Mouse (Mus musculus) adrenal gland, postnatal 4 days (tissue): ENCODE results near the gene Ccl4. TPM values are rescaled to one million over a fixed set of nuclear protein-coding genes. Genes with fewer than 3 reads are reported as not detected.

ENCODE experiments used
- DNase-seq, 2 experiments: peaks; one replicate each; pipeline ENCODE4 v3.0.0; 2021 to 2022; ENCODE audit warnings: low spot score in 2 of 2, mixed read lengths in 2 of 2
- total RNA-seq, 2 experiments: library from RNA; stranded (reverse); gene quantifications; 2 replicates each; pipeline ENCODE4 v1.2.3; 2021

Ccl4 gene
- total RNA-seq, 2 experiments from 2014 or later: 0.51 TPM; not detected in 1

DNA sequence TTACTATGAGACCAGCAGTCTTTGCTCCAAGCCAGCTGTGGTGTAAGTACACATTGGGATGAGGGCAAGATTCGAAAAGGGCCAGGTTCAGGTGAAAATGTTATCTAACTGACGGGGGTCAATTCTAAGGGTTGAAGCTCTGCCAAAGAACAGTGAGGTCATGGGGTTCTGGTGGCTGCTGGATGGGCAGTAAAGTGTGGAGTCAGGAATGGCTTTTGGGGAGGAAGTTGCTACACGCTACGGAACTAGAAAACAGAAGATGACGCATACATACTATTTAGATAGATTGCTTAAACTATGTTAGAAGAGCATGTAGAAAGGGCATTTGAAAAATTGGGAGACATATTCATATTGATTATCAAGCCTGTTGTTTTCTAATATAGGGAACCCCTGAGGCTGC is 1.1 kb downstream of the Ccl4 start:
- DNase-seq: no peak

- no peak for DNase-seq
Observed at GRCm38 (mm10) chr11:83671743-83672142, 9.4 kb downstream of the Ccl4 start.

- no peak for DNase-seq
Observed at GRCm38 (mm10) chr11:83675665-83676064, 13.3 kb downstream of the Ccl4 start.

- DNase-seq: no peak
Observed at GRCm38 (mm10) chr11:83689918-83690317, 27.5 kb downstream of the Ccl4 start.

DNA sequence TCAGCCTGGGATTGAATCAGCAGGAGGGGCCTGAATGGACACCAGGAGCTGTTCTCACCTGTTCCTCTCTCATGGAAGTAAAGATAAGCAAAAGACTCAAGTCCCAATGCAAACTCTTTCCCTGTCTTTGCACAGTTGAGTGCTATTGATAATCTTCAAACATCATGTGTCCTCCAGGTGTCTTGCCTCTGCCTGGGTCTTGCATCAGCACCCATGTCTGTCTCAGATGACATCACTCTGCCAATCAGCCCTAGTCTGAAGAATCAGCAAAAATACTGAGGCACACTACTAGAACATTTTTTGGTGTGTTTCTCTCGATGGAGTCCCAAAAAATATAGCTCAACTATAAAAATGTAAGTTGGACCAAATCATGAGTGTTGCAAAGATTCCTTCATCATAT is 29.6 kb downstream of the Ccl4 start:
- DNase-seq: no peak

GRCm38 (mm10) chr11:83703705-83704104 is 41.3 kb downstream of the Ccl4 start, which contains the start of gene Wfdc17:
Wfdc17 (plus strand) TSS chr11:83703991.
- no peak for DNase-seq

DNA sequence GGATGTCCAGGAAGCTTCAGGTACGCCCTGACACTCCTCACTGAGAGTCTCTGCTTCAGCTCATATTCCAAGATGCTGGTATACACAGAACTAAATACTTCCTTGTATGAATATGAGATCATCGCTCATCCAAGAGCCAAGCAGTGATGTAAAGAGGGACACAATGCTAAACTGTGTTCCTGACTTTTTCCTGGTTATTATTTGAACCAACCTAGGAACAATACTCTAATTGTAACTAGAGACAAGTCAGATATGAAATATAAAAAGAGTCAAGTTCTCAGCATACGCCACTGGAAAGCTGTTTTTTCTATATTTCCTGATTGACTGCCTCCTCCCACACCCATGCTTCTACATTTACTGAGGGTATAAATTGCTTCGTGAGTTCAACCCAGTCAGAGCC is 46.3 kb downstream of the Ccl4 start, which contains the start of gene Wfdc18:
TSS of gene Wfdc18 (plus strand) at position 301 of the 400 bp plus-strand sequence.
- no peak for DNase-seq

DNA sequence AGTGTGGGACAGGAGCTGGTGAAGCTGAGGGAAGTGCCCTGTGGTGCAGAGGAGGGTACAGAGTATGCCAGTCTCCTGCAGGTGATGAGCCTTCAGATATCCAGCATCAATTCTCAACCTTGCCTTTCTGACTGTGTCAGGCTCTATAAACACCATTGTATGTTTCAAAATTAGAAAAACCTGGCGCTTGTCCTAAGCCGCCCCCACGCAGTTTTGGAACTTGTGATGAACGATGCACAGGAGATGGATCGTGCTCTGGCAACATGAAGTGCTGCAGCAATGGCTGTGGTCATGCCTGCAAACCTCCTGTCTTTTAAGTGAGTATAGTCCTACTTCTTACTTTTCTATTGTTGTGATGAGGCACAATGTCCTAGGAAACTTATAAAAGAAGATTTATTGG is 47.3 kb downstream of the Ccl4 start:
- no peak for DNase-seq

GRCm38 (mm10) chr11:83712671-83713070 is 50.3 kb downstream of the Ccl4 start:
- DNase-seq: no peak

DNA sequence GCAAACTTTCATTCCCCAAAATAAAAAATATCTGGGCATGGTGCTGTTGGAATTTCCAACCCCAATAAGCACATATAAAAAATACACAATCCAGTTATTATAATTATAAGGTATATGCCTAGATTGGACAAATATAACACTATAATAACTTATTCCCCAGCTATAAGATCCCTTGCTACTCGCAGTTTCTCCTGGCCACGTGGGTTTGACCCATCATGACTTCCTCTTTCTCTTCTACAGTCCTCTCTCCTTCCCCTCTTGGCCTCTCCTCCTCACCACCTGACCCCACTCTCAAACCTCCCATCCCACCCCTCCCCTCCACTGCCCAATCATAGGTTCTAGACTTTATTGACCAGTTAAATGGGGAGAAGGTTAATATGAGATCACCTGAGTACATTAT is 51.5 kb downstream of the Ccl4 start:
- DNase-seq: no peak

Other genes with a start within 250 kb of the Ccl4 start
- under 1 TPM in 1 of 2 experiments, not detected in 1; 0.11 TPM for gene Gas2l2, start 233.1 kb upstream of the Ccl4 start, total RNA-seq
- gene 1700020L24Rik, start 224.9 kb upstream of the Ccl4 start, total RNA-seq: under 1 TPM; 0.48 to 0.56 TPM
- 10 to 100 TPM; 17.5 to 18.8 TPM for gene Mmp28, start 199.5 kb upstream of the Ccl4 start, total RNA-seq
- gene Taf15, start 189.5 kb upstream of the Ccl4 start, total RNA-seq: 10 to 100 TPM; 75.9 to 78.3 TPM
- not detected for gene Heatr9, start 140.4 kb upstream of the Ccl4 start, total RNA-seq
- gene Ccl5, start 132.1 kb upstream of the Ccl4 start, total RNA-seq: 1 to 10 TPM; 1.1 to 1.3 TPM
- gene Ccl9, start 83.9 kb upstream of the Ccl4 start, total RNA-seq: 1 to 10 TPM; 5.0 to 8.5 TPM
- 1 to 10 TPM; 7.0 to 9.3 TPM for gene Ccl6, start 69.5 kb upstream of the Ccl4 start, total RNA-seq
- not detected for gene Rpl9-ps1, start 17.0 kb upstream of the Ccl4 start, total RNA-seq
- under 1 TPM in 1 of 2 experiments, not detected in 1; 0.56 TPM for gene Ccl3, start 13.2 kb upstream of the Ccl4 start, total RNA-seq
- under 1 TPM in 1 of 2 experiments, not detected in 1; 0.87 TPM for gene Wfdc17, start 41.4 kb downstream of the Ccl4 start, total RNA-seq
- gene Wfdc18, start 46.4 kb downstream of the Ccl4 start, total RNA-seq: not detected
- 1 to 10 TPM in 1 of 2 experiments, not detected in 1; 3.1 TPM for gene Wfdc21, start 84.4 kb downstream of the Ccl4 start, total RNA-seq
- gene Heatr6, start 91.1 kb downstream of the Ccl4 start, total RNA-seq: 10 to 100 TPM; 18.2 to 20.7 TPM
- gene Hnf1b, start 187.5 kb downstream of the Ccl4 start, total RNA-seq: 10 to 100 TPM in 1 of 2 experiments, 1 to 10 TPM in 1; 2.2 to 22.2 TPM